Mouse (Mus musculus) CD4-positive, CD25-positive, alpha-beta regulatory T cell, adult 2 months (primary cell): ENCODE measurements around the gene Arfgap3.
"Not testable (repeated sequence)": the region's sequence is repeated elsewhere in the genome, so short reads cannot be mapped to it uniquely, and the experiment has no call there.

Source experiments
- DNase-seq: peaks from one replicate; pipeline ENCODE4 v3.0.0-alpha.2; 2012; ENCODE audit warnings: low read depth, low spot score

Arfgap3 gene

GRCm38 (mm10) chr15:83294954-83295353, 55.1 kb downstream of the Arfgap3 start:
- DNase-seq: no peak

DNA sequence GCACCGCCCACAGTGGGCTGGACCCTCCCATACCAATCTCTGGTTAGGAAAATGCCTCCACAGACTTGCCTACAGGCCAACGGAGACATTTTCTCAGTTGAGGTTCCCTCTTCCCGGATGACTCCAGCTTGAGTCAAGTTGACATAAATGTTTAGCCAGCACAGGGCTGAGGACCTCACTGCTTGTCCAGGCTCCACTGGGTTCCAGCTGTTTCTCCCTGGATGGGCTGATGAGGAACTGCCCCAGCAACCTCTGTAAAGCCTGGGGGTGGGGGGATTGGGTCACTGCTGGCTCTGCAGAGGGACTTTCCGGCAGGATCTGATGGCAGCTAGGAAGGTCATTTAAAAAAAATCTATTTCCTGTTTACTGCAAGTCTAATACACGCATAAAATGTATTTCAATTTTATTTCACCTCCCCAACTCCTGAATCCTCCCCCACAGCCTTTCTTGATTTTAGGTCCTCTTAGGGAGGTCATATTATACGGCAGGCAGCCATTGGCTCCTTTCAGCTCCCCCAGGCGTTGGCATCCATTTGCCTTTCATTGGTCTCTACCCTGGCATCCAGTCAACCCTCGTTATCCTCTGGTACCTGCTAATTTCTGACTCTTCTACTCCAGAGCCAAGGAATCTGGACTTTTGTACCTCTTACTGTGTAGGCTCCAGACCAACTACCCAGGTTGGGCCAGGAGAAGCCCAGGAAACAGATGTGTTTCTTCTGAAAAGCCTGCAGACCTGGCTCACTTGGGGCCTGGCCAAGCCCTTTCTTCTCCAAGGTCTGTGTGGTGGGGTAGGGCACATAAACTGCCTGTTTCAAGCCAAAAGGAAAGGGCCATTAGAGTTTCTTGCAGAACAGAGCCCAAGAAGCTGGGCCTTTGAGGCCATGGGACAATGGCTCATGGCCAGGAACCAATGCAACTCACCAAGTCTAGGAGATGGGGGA, 56.1 kb downstream of the Arfgap3 start:
- no peak for DNase-seq

DNA sequence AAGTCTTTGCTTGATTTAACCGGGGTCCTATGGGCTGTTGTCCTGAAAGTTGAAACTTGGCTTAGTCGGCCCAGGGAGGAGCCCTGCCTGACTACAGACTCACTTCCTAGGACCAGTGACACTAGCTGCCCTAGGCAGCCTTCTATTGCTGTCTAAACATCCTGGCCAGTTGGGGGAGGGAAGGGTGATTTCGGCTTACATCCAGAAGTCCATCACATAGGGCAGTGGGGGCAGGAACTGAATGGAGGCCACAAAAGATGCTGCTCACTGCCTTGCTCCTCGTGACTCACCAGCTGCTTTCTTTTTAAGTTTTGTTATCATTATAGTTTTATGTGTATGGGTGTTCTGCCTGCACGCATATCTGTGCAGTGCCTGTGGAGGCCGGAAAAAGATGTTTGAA, 56.9 kb downstream of the Arfgap3 start:
- no peak for DNase-seq

GRCm38 (mm10) chr15:83292261-83293056, 57.6 kb downstream of the Arfgap3 start:
- no peak for DNase-seq

- no peak for DNase-seq
These were observed 59.1 kb downstream of the Arfgap3 start for GRCm38 (mm10) chr15:83290899-83291298.

GRCm38 (mm10) chr15:83284828-83285227, 65.2 kb downstream of the Arfgap3 start:
- DNase-seq: no peak

- no peak for DNase-seq
These were observed 67.7 kb downstream of the Arfgap3 start for GRCm38 (mm10) chr15:83282397-83282796.

- DNase-seq: no peak
These were observed 68.7 kb downstream of the Arfgap3 start for GRCm38 (mm10) chr15:83281303-83281702.

GRCm38 (mm10) chr15:83278579-83278978, 71.5 kb downstream of the Arfgap3 start:
- DNase-seq: no peak

DNA sequence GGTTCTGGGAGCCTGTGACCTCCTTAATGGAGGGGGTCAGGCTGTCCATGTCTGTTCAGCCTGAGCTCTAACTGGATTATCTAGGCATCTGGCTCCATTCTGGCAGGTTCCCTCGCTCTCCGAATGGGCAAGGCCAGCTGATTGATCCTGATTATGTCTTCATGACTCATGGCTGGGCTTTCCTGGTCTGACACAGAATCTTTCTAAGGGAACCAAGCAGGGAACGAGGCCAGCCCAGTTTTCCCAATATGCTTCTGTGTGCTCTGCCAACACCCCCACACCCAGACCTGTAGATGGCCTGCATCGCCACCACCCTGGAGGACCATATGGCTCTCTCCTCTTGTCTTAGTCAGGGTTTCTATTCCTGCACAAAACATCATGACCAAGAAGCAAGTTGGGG, 72.6 kb downstream of the Arfgap3 start:
- no peak for DNase-seq

DNA sequence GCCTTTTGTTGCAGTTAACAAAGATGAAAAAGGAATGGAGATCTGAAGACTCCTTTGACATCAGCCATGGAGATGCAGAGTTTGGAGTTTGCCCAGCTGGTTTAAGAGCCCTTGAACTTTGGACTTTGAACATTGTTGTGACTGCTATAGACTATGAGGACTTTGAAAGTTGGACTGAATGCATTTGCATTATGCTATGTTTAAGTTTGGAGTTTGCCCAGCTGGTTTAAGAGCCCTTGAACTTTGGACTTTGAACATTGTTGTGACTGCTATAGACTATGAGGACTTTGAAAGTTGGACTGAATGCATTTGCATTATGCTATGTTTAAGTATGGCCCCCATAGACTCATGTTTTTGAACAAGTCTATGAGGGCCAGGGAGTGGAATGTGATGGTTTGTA, 75.8 kb downstream of the Arfgap3 start:
- not testable (repeated sequence) for DNase-seq

GRCm38 (mm10) chr15:83273017-83273416, 77.0 kb downstream of the Arfgap3 start:
- no peak for DNase-seq

- DNase-seq: not testable (repeated sequence)
These were observed 78.8 kb downstream of the Arfgap3 start for GRCm38 (mm10) chr15:83271221-83271620.

GRCm38 (mm10) chr15:83269985-83270384, 80.1 kb downstream of the Arfgap3 start:
- not testable (repeated sequence) for DNase-seq

GRCm38 (mm10) chr15:83268428-83268827, 81.6 kb downstream of the Arfgap3 start:
- not testable (repeated sequence) for DNase-seq

- no peak for DNase-seq
These were observed 84.8 kb downstream of the Arfgap3 start for GRCm38 (mm10) chr15:83265269-83265668.

GRCm38 (mm10) chr15:83263405-83263804, 86.6 kb downstream of the Arfgap3 start:
- DNase-seq: no peak

DNA sequence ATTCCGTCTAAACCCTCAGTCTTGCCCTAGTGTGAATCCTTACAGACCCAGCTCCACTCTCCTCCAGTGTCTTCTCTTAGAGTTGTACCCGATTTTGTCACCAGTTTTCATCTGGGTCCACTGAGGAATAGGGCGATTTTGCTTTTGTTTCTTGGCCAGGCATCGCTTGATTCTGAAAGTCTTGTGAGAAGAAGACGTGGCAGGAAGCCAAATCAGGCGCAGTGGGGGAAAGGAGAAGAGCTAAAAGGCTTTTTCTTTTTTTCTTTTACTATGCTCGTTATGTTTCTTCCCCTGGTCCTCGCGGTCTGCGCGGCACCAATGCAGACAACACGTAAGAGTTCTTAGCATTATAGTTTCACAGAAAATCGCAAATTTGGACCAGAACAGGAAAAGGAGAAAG, 92.1 kb downstream of the Arfgap3 start:
- no peak for DNase-seq

GRCm38 (mm10) chr15:83256491-83256890, 93.6 kb downstream of the Arfgap3 start:
- DNase-seq: no peak

DNA sequence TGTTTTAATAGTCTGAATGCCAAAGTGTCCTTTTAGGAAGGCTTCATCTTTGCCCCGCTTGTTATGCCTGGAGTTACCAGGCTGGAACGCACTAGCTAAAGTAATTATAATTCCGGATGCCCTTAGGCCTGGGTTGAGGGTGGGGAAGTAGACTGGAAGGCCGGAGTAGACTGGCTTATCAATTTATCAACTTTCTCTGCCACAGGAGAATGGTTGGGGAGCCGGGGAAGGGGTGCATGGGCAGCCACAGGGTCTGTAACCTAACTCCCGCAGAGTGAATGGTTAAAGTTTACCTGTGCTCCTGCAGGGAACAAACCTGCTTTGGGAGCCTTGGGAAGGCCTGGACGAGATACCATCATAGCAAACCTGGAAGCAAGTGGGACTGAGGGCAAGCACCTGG, 94.1 kb downstream of the Arfgap3 start:
- DNase-seq: no peak

DNA sequence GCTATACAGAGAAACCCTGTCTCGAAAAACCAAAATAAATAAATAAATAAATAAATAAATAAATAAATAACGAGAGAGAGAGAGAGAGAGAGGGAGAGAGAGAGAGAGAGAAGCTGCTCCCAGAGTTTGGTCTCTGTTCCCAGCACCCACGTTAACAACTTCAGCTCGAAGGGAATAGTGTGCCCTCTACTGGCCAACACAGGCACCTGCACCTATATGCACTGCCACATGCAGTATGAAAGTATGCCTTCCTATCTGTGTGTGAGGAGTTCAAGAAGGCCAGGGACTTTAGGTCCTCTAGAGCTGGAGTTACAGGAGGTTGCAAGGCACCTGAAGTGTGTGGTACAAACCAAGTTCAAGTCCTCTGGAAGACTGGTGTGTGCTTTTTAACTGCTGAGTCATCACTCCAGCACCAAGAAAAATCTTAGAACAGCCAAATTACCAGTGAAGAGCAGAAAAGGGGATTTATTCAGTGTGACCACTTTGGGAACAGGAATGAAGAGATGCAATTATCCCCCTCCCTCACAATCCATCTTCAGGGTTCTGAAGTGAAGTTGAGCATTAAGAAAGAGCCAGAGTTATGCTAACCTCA, 94.8 kb downstream of the Arfgap3 start:
- DNase-seq: no peak
